Mouse (Mus musculus) kidney, embryonic 14.5 days (tissue): ENCODE data around the gene Abhd6. TPM values are rescaled to one million over a fixed set of nuclear protein-coding genes. Genes with fewer than 3 reads are reported as not detected.

Source experiments
- ATAC-seq: fragments of 200-750 bp; cut with Nextera tagmentation; 2 replicates; pipeline ENCODE4 v1.8.0; 2017; ENCODE audit warnings: moderate number of reproducible peaks, mild to moderate bottlenecking, moderate TSS enrichment, moderate library complexity; ENCODE audit not compliant: low FRiP score, low TSS enrichment
- H3K27ac ChIP-seq: fragments of 300-500 bp; sonication (generic); 2 replicates; pipeline ENCODE4 v1.5.1; 2014; ENCODE audit warnings: low read depth, mild to moderate bottlenecking, low read length, moderate library complexity, mixed read lengths
- H3K27me3 ChIP-seq: fragments of 300-500 bp; sonication (generic); 2 replicates; pipeline ENCODE4 v1.6.1; 2014; ENCODE audit warnings: mild to moderate bottlenecking, low read length; ENCODE audit not compliant: control insufficient read depth, insufficient read depth
- H3K36me3 ChIP-seq: fragments of 300-500 bp; sonication (generic); 2 replicates; pipeline ENCODE4 v1.6.1; 2014; ENCODE audit warnings: low read length, mixed read lengths; ENCODE audit not compliant: control insufficient read depth, insufficient read depth
- H3K4me1 ChIP-seq: fragments of 300-500 bp; sonication (generic); 2 replicates; pipeline ENCODE4 v1.6.1; 2014; ENCODE audit warnings: low read length, mixed read lengths; ENCODE audit not compliant: control insufficient read depth, insufficient read depth
- H3K4me2 ChIP-seq: fragments of 300-500 bp; sonication (generic); replicated peaks from 2 replicates; pipeline ENCODE4 v1.6.1; 2014; ENCODE audit warnings: low read depth, mild to moderate bottlenecking, low read length
- H3K4me3 ChIP-seq: fragments of 300-500 bp; sonication (generic); 2 replicates; pipeline ENCODE4 v1.5.1; 2014; ENCODE audit warnings: mild to moderate bottlenecking, low read length
- H3K9ac ChIP-seq: fragments of 300-500 bp; sonication (generic); 2 replicates; pipeline ENCODE4 v1.6.1; 2014; ENCODE audit warnings: low read depth, mild to moderate bottlenecking, low read length, moderate library complexity
- H3K9me3 ChIP-seq: fragments of 300-500 bp; sonication (generic); 2 replicates; pipeline ENCODE4 v1.6.1; 2016; ENCODE audit warnings: low read length; ENCODE audit not compliant: control insufficient read depth
- WGBS: fragments of 180-500 bp; shearing (Covaris S2); extraction: QIAGEN DNeasy Blood & Tissue Kit; methylation state at CpG from one replicate; pipeline ENCODE4 v1.1.7; 2014; 5-methylcytosine and 5-hydroxymethylcytosine counted together
- polyA plus RNA-seq: library from polyadenylated mRNA; unstranded; fragments of >200 nt; fragmentation: Nextera tagmentation; extraction: Ambion mirVana; gene quantifications from 2 replicates; pipeline ENCODE4 v1.2.1, GENCODE M21; 2014

The Abhd6 gene
- polyA plus RNA-seq, 1 experiment from 2014 or later: 25.7 TPM

DNA sequence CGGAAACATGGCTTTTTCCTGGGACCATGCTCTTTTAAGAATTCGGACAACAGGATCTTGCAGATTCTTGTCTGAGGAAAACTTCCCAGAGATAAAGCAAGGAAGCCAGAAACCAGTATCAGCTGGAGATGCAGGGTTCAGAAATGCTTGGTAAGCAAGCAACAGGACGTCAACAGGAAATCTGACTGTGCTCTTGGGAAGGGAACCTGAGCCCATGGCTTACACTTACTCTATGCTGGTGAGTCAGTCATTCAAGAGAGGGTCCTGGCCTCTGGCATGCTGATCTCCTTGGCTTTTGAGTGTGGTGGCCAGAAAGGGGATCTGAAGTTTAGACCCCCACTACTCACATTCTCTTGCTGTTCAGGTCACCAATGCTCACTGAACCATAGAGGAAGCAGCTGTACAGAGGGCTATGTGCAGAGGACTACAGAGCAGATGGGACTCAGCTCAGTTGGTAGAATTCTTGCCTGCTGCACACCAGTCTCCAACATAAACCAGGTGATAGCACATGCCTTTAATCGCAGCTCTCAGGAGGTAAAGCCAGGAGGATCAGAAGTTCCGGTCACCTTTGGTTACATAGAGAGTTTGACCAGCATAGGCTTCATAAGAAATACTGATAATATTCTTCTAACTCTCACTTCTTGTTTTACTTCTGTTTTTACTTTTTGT, 11.5 kb upstream of the Abhd6 start:
- WGBS: 70% methylated on average over 5 of the region's 5 CpGs
- Histone ChIP-seq H3K27ac (no peak overlapping the region), H3K36me3 (no peaks in the 10 kb centered on the region), H3K9me3 (no peaks in the 10 kb centered on the region), H3K9ac (no peak overlapping the region), H3K4me1 (peaks cover 2% of the 10 kb centered on the region; the same call in 1 of the 2 replicates), H3K4me3 (no peak overlapping the region), H3K4me2 (no peak overlapping the region), H3K27me3 (no peaks in the 10 kb centered on the region)
- peak; percentile 37; the same call in 1 of the 2 replicates for ATAC-seq

- peaks cover 2% of the 10 kb centered on the region; the same call in 1 of the 2 replicates for H3K4me1 ChIP-seq
- no peaks in the 10 kb centered on the region for H3K36me3 ChIP-seq
- H3K4me2 ChIP-seq: no peak overlapping the region
- WGBS: 40% methylated on average over 6 of the region's 6 CpGs
- no peak for ATAC-seq
- H3K9me3 ChIP-seq: no peaks in the 10 kb centered on the region
- H3K4me3 ChIP-seq: no peak overlapping the region
- H3K9ac ChIP-seq: no peak overlapping the region
- no peaks in the 10 kb centered on the region for H3K27me3 ChIP-seq
- H3K27ac ChIP-seq: no peak overlapping the region
Measured at GRCm38 (mm10) chr14:7992158-7992557, 10.5 kb upstream of the Abhd6 start.

DNA sequence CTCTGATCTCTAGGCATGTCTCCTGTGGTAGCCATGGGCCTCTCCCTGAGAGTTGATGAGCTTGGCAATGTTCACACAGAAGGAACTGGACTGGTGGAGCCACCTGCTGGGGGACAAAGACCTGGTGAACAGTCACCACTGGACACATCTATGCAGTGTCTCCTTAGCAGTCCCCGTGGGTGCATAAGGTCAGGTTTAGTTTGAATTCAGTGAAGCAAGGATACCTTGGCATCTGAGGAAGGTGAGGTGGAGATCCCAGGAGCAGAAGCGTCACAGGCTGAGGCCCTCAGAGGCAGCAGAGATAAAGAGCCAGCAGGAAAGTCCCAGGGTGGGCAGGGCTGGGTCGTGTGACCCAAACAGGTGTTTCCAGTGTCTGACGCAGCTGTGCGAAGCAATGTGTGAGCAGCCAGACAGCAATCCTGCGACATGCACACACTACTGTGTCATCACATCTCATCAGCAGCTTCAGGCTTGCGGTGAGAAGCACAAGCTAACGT, 8.4 kb upstream of the Abhd6 start, which contains the start of gene Dnase1l3:
Dnase1l3 (minus strand) TSS at position 303 of the 497 bp plus-strand sequence.
- WGBS: 68% methylated on average over 8 of the region's 8 CpGs
- no peak within 1 kb of the TSS for H3K27ac ChIP-seq
- H3K4me3 ChIP-seq: no peak within 1 kb of the TSS
- no peak within 1 kb of the TSS for H3K4me2 ChIP-seq
- no peaks in the 10 kb centered on the region for H3K36me3 ChIP-seq
- ATAC-seq: no peak; the same call in 1 of the 2 replicates
- H3K4me1 ChIP-seq: peaks cover 2% of the 10 kb centered on the region; the same call in 1 of the 2 replicates
- H3K9me3 ChIP-seq: no peaks in the 10 kb centered on the region
- no peaks in the 10 kb centered on the region; the same call in 1 of the 2 replicates for H3K27me3 ChIP-seq
- H3K9ac ChIP-seq: no peak within 1 kb of the TSS

DNA sequence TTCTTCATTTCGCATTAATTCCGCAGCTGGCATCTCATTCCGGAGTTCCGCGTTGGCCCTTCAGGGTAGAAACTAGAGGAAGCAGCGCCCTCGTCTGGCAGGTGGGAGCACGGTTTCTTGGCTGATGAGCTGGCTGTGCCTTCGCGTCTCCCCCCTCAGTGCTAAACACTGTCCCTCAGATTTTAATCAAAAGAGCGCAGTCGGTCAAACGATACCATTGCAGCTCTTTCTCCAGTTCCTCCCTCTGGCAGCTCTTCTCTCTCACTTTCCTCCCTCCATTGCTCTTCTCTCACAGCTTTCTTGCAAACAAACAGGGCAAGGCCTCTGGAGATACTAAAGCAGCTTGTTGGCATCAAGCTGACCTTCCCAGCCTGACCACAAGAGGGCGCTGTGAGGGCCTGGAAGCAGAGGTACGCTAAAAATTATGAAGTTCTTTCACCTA, 5.4 kb upstream of the Abhd6 start:
- WGBS: 3% methylated on average over 15 of the region's 15 CpGs
- H3K27me3 ChIP-seq: peaks cover 2% of the 10 kb centered on the region
- H3K4me3 ChIP-seq: no peak overlapping the region; the same call in 1 of the 2 replicates
- H3K36me3 ChIP-seq: no peaks in the 10 kb centered on the region
- no peak overlapping the region for H3K9ac ChIP-seq
- no peak overlapping the region for H3K27ac ChIP-seq
- H3K4me2 ChIP-seq: peak overlapping the region; percentile 35
- no peaks in the 10 kb centered on the region for H3K4me1 ChIP-seq
- ATAC-seq: peak; percentile 22; the same call in 1 of the 2 replicates
- H3K9me3 ChIP-seq: no peaks in the 10 kb centered on the region

DNA sequence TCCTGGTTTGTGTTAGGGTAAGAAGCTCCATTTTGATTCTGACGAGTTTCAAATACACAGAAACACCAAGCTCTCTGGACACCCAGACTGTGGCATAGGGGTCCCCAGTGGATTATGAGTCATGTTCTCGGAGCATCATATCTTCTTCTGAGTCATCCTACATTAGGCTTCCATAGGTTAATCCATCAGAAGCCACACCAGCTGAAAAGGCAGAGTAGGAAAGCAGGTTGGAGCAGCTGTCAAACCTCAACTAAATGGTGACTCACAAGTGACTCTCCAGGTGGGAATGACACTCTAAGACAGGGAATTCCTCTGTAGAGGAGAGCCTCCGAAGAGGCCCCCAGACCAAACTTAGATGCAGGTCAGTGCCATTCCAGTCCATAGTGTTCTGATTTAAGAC, 3.7 kb upstream of the Abhd6 start:
- Histone ChIP-seq H3K27ac (no peak overlapping the region), H3K36me3 (no peaks in the 10 kb centered on the region), H3K27me3 (peaks cover 2% of the 10 kb centered on the region), H3K9me3 (no peaks in the 10 kb centered on the region), H3K4me1 (peaks cover 8% of the 10 kb centered on the region; the same call in 1 of the 2 replicates), H3K4me3 (no peak overlapping the region), H3K9ac (no peak overlapping the region), H3K4me2 (no peak overlapping the region)
- 80% methylated on average over 3 of the region's 3 CpGs for WGBS
- ATAC-seq: no peak

GRCm38 (mm10) chr14:7999435-7999834, 3.3 kb upstream of the Abhd6 start:
- no peaks in the 10 kb centered on the region for H3K9me3 ChIP-seq
- no peak overlapping the region for H3K9ac ChIP-seq
- no peaks in the 10 kb centered on the region for H3K36me3 ChIP-seq
- no peak overlapping the region for H3K27ac ChIP-seq
- H3K4me2 ChIP-seq: no peak overlapping the region
- no peak for ATAC-seq
- WGBS: 74% methylated on average over 5 of the region's 5 CpGs
- peaks cover 2% of the 10 kb centered on the region for H3K27me3 ChIP-seq
- H3K4me1 ChIP-seq: peaks cover 8% of the 10 kb centered on the region; the same call in 1 of the 2 replicates
- no peak overlapping the region for H3K4me3 ChIP-seq

DNA sequence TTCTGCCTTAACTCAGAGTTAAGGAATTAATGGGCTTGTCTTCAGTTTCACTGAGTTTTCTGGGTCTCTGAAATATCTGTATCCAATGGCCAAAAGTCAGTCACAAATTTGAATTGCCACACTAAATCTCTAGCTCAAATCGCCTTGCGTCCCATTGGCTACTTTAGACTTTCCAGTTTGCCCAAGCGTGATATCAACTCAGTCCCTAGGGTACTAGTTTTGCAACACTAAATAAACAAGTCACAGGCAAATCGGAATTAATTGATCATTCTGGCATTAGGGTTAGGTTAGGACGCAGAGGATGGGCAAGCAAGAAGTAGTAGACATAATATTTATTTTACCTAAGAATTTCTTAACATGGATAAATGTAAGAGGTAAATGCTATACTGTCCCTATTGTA, 2.5 kb upstream of the Abhd6 start:
- Histone ChIP-seq H3K4me3 (no peak overlapping the region), H3K36me3 (no peaks in the 10 kb centered on the region), H3K9me3 (no peaks in the 10 kb centered on the region), H3K4me1 (peaks cover 8% of the 10 kb centered on the region; the same call in 1 of the 2 replicates), H3K27me3 (peaks cover 2% of the 10 kb centered on the region), H3K9ac (no peak overlapping the region), H3K4me2 (no peak overlapping the region), H3K27ac (no peak overlapping the region)
- ATAC-seq: no peak
- 87% methylated on average over 5 of the region's 5 CpGs for WGBS

DNA sequence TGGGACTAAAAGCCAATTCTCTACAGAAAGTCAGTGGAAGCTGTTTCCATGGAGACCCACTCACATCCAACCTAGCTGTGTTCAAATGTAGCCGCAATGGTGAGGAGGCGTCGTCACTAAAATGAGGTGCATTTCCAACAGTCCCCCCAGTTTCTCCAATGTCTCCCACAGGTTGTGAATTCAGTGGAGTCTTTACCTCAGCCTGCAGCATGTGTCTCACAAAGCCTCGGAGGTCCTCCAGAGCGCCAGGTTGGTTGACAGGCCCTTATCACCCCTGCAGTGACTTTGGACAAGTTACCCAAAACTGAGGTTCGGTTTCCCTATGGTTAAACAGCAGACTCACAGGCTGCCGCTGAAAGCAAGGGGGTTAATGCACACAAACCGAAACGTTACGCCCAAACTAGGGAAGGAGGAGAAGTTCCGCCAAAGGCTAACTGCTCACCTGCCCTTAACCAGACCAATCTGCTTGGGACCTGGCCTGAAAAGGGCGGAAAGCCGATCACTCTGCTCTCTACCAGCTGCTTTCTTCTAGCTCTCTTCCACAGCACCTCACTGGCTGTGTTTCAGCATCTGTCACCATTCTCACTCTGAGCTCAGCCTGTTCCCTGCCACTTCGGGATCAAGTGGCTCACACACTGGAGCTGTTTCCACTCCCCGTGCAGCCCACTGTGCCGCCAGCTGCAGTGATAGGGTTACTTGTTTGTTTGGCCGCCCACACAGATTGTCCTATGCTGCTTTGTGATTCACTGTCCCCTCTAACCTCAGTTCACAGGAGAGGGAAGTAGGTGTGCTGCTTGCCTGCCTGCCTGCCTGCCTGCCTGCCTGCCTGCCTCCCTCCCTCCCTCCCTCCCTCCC, 1.6 kb upstream of the Abhd6 start:
- H3K27ac ChIP-seq: no peak overlapping the region
- H3K9ac ChIP-seq: no peak overlapping the region
- ATAC-seq: peak; percentile 39
- no peaks in the 10 kb centered on the region for H3K36me3 ChIP-seq
- peaks cover 2% of the 10 kb centered on the region for H3K27me3 ChIP-seq
- no peaks in the 10 kb centered on the region for H3K9me3 ChIP-seq
- H3K4me2 ChIP-seq: 0 out of 2 replicates have a peak overlapping the region, but pooled peaks have one; percentile 4
- peaks cover 8% of the 10 kb centered on the region; the same call in 1 of the 2 replicates for H3K4me1 ChIP-seq
- 24% methylated on average over 17 of the region's 17 CpGs for WGBS
- no peak overlapping the region for H3K4me3 ChIP-seq
